Mouse (Mus musculus): ENCODE measurements around the gene Olfr102.

Olfr102 gene

DNA sequence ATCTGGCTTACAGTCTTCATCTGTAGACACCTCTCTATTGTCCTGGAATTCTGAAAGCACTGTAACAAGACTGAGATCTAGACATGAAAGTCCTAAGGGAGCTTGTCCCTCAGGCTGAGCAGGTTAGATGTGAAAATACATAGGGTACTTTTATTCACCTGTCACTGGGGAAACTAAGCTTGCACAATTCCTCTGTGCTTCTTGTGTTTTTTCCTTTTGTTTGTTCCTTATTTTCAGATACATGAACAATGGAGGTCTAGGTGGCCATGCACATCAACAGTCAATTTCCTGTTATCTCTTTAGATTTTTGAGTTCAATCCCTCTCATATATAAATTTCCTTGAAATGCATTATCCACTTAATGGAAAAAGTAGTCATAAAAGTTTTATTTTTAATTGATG lies at the start of gene Olfr102:
Gene Olfr102 (minus strand): TSS at position 101 of the 400 bp plus-strand sequence.
- no peak for DNase-seq

DNA sequence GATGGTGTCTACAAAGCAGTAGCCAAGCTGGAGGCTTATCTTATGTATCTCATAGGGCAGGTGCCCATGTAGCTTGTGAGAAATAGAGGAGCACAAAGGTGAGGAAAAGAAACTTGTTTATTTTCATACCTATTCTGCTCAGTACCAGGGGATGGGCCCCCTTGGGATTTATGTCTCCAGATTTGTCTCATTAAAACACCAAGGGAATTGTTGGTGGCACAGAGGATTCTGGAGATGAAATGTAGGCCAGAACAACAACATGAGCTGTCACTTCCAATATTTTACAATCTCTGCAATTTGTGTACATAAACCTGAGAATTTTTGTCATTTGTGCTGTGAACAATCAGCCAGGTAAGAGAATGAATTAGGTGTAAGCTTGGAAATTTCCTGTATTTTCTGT lies 42.4 kb upstream of the Olfr102 start, which contains the start of gene Olfr104-ps:
Gene Olfr104-ps (plus strand): TSS at position 301 of the 400 bp plus-strand sequence.
- no peak for DNase-seq

DNA sequence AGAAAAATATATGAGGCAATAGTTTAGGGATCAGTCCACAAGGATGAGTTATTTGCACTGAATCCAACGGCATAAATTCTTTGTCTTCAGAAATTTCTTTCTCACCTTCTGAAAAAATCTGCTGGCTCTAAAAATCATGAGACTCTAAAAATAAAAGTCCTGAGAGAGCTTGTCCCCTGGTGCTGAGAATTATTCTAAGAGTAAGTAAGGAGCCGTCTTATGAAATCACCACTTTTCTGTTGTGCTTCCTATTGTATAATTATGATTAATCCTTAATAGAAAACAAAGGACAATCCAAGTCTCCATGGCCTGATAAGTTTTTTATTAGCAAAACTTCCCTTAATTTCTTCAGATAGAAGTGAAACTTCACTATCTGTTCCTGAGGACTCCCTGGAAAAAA lies 22.7 kb upstream of the Olfr102 start, which contains the start of gene Olfr103:
Gene Olfr103 (minus strand): TSS at position 101 of the 400 bp plus-strand sequence.
- no peak for DNase-seq

DNA sequence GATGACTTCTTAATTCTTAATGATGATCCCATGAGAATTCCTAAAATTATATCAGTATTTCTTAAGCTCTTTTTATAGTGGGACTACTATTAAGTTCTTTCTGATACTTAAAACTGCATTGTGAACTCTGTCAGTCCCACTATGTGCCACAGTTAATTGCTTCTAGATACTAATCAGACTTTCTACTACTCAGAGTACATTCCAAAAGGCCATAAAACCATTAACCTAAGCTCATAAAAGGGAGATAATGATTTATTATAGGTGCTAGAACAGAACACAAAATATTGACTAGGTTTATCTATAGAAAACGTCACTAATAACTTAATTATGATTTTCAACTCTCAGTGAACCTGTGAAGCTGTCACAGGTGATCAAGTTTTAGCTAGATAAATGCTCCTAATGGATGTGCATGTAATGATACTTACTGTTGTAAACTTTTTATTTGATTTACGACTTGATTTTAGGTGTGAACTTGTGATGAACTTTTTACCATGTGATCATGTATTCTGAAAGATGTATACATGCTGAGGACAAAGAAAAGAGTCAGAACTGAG lies 6.6 kb downstream of the Olfr102 start:
- no peak for DNase-seq

DNA sequence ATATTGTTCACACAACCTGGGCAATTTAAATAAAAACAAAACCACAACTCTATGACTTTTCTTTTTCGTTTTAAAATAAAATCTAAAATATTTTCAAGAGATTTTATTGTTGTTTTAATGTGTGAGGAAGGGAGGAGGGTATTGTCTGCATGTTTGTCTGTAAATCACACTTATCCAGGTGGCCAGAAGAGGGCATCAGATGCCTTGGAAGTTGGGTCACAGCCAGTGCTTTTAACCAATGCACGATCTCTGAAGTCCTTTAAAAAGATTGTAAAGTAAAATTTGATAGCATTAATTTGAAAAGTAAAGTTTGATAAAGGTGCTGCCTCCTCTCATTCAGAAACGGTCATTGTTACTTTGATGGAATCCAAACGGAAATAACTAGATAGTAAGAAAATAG lies 8.4 kb downstream of the Olfr102 start:
- peak; percentile 17 for DNase-seq

DNA sequence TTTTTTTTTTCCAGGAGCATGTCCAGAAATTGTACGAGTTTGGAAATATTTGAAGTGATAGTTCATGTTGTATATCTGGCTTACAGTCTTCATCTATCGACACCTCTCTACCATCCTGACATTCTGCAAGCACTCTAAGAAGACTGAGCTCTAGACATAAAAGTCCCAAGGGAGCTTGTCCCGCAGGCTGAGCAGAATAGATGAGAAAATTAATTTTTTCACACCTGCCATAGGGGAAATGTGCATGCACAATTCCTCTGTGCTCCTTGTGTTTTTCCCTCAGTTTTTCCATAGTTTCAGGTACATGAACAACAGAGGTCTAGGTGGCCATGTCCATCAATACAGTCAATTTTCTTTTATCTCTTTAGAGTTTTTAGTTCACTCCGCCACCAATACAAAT lies 12.6 kb downstream of the Olfr102 start, which contains the start of gene Olfr101:
Gene Olfr101 (minus strand): TSS at position 101 of the 400 bp plus-strand sequence.
- DNase-seq: no peak

DNA sequence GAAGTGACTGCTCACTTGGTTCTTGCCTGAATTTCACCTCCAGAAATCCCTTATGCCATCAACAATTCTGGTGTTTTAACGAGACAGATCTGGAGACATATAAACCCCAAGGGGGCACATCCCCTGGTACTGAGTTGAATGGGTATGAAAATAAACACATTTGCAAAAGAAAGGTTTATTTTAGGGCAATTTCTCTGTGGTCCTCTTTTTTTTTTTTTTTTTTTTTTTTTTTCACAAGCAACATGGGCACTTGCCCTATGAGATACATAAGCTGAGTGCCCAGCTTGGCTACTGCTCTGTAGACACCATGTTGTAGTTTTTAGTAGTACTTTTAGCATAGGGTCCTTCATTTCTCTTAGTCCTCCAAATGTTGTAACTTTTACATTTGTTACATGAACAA lies 33.5 kb downstream of the Olfr102 start, which contains the start of gene Olfr99:
Gene Olfr99 (minus strand): TSS at position 101 of the 400 bp plus-strand sequence.
- no peak for DNase-seq

DNA sequence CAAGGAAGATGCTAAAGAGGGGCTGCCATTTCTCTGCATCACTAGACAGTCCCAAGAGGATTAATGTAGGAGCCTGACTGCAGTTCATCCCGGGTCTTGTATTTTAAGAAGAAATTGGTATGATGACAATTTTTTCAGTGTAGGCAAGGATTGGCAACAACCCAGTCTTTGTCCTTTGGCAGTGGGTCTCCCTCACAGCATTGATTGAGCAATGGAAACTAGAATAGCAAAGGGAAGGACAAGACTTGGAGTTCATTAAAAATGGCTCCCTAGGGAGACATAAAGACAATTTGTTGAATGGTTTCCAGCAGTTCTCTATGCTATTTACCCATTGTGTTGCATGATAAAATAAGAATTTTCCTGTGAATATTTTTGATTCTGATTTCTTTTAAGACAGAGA lies 36.5 kb downstream of the Olfr102 start:
- peak; percentile 11 for DNase-seq

DNA sequence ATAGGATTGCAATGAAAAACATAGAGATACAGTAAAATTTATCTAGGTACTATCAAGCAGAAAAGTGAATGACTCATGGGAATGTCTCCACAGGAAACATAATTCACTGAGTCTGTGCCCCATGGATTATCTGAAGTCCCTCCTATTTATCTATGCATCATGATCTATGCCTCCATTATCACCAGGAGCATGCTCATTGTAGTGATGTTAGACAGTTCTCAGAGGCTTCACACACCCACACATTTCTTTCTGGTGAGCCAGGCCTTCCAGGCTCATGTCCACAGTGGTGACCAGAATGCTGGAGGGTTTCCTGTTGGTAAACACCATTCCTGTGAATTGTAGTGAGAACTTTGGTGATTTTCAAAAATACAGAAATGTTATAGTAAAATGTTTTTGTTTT lies 40.3 kb downstream of the Olfr102 start:
- DNase-seq: no peak

DNA sequence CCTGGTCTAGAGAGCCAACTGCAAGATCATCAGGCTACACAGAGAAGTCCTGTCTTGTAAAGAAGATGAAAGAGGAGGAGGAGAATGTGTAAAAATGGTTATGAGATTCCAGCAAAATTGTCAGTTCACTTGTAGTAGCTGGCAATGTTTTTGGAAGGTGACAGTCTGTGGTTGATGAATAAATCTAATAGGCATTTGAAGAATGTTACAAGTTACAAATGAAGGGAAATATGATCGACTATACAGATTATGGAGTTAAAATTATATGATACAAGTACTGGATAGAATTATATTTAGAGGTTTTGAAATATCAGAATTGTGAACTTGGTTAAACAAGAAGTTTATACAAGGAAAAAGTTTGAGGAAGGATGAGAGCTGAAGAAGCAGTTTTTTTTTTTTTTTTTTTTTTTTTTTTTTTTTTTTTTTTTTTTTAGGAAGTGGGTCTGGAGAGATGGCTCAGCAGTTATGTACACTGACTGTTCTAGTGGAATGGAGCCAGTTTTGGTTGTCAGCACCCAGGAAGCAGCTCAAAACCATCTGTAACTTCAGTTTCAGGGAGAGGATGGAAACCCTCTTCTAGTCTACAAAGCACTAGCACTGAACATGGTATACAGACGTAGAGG lies 41.1 kb downstream of the Olfr102 start:
- no peak for DNase-seq

DNA sequence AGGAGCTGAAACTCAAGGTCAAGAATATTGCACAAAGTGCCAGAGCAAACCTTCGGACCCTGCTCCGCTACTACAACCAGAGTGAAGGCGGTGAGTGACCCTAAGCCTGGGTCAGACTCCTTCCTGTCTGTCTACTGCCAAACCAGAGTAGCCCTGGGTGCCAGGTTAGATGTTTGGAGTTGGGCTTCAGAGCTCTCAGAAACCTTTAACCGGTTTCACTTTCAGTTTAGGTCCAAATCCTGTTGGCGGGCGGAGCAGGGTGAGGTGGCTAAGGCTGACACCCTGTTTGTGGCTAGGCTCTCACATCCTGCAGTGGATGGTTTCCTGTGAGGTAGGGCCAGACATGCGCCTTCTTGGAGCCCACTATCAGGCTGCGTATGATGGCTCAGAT lies 46.2 kb downstream of the Olfr102 start:
- DNase-seq: peak; percentile 72

DNA sequence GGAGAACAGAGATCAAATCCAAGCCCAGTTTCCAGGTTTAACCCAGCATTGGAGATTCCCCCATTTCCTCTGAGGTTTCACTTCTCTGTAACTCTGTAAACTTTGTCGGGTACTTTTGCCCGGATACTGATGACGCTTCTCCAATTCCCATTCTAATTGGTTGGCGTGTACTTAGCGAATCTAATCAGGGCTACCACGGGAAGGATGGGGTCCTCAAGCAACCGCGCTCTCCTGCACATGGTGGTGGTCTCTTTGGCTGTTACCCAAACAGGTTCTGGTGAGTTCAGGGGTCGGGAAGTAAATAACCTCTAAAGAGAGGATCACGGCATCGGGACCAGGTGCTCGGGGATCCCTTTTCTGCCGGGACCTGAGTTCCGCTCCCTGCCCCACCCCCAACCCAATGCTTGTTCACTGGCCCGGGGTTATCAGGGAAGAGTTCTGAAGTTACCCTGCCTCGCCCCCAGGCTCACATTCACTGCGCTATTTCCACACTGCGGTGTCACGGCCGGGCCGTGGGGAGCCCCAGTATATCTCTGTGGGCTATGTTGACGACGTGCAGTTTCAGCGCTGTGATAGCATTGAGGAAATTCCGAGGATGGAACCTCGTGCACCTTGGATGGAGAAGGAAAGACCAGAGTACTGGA lies 46.7 kb downstream of the Olfr102 start, which contains the start of gene H2-M3:
Gene H2-M3 (plus strand): TSS at position 163 of the 644 bp plus-strand sequence.
- peak; percentile 96 for DNase-seq

DNA sequence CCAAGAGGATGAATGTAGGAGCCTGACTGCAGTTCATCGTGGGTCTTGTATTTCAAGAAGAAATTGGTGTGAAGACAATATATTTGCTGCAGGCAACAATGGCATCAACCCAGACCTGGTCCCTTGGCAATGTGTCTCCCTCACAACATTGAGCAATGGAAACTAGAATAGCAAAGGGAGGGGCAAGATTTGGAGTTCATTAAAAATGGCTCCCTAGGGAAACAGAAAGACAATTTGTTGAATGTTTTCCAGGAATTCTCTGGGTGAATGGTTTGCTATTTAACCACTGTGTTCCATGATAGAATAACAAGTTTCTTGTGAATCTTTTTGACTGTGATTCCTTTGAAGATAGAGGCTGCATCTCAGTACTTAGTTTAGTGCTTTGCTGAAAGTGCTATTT lies 53.2 kb downstream of the Olfr102 start, which contains the start of gene Olfr98:
Gene Olfr98 (minus strand): TSS at position 124 of the 400 bp plus-strand sequence.
- DNase-seq: no peak
